Mouse (Mus musculus) kidney, adult 8-10 months (tissue): ENCODE measurements at regions not wholly inside any gene's neighbourhood (a gene's known extent, or its start where the extent isn't known, plus 50 kb on each side); places are given as distances from the start of the nearest gene placed in this dataset.

ENCODE experiments used
- DNase-seq, 2 experiments: peaks; one replicate each; pipeline ENCODE4 v3.0.0; 2022

GRCm38 (mm10) chr5:42364116-42364515, 296.4 kb downstream of the Gm16223 start:
- DNase-seq: peak; percentile 15 to 47

GRCm38 (mm10) chr5:42387959-42388358, 320.2 kb downstream of the Gm16223 start:
- no peak for DNase-seq

DNA sequence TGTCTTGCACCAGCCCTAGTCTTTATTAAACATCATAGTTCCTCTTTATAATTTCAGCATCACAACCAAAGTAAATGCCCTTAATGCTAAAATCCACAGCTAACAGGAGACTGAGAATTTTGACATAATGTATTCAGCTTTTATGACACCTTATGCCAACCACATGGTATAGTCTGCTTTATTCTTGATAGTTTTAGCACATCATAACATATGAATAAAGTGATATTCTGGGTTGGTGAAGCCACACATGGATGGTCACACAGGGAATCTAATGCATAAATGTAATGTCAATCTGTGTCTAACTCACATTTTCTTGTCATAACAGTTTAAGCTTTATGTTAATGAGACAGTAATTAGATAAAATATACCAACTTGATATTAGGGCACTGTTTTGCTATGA, 328.9 kb downstream of the Gm16223 start:
- no peak for DNase-seq

- DNase-seq: no peak
These were observed 342.2 kb downstream of the Gm16223 start for GRCm38 (mm10) chr5:42409981-42410380.

GRCm38 (mm10) chr5:42412296-42412695, 344.5 kb downstream of the Gm16223 start:
- peak in 1 of 2 experiments; percentile 14 for DNase-seq

GRCm38 (mm10) chr5:42425902-42426301, 358.1 kb downstream of the Gm16223 start:
- no peak for DNase-seq

- DNase-seq: no peak
These were observed 365.4 kb downstream of the Gm16223 start for GRCm38 (mm10) chr5:42433147-42433546.

GRCm38 (mm10) chr5:42448644-42449043, 380.9 kb downstream of the Gm16223 start:
- DNase-seq: no peak

GRCm38 (mm10) chr5:42449581-42449980, 381.8 kb downstream of the Gm16223 start:
- peak; percentile 8 to 15 for DNase-seq

DNA sequence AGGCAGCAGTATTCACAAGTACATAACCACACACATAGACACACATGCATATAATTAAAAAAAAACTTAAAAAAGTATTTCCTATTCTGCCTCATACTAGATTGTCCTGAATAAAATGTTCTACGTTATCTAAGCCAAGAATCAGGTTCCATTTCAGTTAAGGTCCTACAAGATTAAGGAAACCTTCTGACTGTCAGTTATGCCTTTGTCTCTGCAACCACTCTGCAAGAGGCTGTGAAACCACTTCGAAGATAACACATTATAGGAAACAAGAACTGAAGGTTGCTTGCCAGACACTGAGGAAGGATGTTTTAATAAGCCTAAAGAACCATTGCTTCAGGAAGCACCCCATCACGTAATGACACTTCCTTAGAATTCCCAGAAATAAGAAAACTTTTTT, 385.9 kb downstream of the Gm16223 start:
- no peak for DNase-seq

DNA sequence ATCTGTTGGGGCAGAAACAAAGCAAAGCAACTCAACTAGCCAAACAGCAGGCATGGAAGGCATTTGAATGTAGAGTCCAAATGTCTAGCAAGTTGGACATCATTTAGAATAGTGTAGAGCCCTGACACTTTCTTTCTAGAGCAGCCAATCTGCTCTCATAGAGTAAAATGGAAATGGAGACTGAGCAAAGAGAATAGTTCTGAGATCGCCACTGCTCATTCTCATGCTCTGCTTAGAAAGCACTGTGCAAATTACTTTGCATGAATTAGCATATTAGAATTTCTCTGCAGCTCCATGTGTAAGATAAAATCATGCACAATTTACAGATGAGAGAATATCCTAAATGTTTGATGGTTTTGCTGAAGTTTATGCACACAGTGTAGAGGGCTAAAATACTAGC, 393.4 kb downstream of the Gm16223 start:
- no peak for DNase-seq

DNA sequence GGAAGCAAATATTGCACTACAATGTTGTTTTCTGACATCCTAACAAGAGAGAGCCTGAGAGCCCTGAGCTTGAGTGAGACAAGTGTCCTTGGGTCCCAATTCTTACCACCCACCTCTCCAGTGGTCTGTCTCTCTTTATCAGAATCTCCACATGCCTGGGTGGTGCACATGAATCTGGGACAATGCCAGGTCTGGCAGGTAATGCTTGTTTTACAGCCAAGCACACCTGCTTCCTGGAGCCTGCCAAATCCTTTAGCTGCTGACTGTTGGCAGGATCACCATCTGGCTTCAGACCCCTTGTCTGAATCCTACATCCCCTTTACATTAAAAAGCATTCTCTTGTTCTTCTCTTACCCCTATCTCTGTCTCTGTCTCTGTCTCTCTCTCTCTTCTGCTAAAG, 397.1 kb downstream of the Gm16223 start:
- no peak for DNase-seq

DNA sequence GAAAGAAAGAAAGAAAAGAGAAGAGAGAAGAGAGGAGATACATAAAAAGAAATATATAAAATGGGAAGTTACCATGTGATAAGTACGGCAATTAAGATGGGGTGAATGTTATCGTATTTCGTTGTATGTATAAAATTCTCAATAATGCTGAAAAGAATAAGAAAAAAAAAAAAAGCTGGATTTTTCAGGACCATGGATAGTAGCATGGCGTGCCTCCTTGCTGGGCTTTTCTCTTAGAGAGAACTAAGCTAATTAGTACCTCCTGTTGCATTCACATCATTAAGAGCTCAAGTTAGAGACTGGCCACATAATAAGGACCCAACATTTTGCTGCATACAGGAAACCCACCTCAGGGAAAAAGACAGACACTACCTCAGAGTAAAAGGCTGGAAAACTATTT, 405.7 kb downstream of the Gm16223 start:
- DNase-seq: no peak

DNA sequence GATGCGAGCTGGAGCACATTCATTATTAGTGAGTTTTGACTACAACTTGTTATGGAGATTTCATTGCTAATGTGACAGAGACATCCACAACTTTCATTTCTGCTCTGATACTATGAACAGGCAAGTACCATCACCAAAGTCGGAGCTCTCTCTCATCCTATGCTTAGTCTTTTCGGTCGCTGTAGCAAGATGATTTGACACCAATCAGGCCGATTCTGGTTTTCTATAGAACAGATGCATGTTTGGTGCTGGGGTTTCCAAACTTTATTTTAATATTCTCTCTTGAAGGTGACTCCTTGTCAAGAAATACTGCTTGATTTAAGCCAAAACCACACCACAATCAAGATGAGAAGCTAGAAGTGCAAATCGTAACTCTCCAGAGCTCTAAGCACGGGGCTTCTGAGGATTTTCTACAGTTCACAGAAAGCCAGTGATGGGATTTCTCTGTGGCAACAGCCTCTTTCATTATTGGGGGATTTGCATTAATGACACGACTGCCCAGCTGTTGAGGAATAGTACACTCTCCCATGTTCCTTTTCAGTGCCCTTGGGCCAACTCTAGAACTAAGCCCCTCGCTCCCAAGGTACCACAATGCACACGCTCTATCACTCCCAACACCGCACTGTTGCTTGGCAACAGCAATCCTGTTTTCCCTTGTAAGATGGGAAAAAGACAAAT, 434.5 kb downstream of the Gm16223 start:
- no peak for DNase-seq

DNA sequence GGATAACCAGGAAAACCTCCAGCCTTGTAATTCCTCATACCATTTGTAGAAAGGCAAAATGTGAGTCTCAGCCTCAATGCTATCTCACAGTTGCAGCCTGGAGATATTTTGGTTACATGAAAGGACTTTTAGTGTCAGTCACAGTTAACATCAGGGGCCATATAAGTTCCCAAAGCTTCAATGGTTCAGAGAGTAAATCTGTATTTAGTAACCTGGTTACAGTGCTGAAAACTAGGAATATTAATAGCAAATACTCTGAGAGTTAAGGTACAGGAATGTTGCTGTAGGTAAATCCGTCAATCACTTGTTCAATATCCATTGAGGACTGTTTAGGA, 435.0 kb downstream of the Gm16223 start:
- DNase-seq: no peak

GRCm38 (mm10) chr5:42509200-42509599, 441.4 kb downstream of the Gm16223 start:
- no peak for DNase-seq

DNA sequence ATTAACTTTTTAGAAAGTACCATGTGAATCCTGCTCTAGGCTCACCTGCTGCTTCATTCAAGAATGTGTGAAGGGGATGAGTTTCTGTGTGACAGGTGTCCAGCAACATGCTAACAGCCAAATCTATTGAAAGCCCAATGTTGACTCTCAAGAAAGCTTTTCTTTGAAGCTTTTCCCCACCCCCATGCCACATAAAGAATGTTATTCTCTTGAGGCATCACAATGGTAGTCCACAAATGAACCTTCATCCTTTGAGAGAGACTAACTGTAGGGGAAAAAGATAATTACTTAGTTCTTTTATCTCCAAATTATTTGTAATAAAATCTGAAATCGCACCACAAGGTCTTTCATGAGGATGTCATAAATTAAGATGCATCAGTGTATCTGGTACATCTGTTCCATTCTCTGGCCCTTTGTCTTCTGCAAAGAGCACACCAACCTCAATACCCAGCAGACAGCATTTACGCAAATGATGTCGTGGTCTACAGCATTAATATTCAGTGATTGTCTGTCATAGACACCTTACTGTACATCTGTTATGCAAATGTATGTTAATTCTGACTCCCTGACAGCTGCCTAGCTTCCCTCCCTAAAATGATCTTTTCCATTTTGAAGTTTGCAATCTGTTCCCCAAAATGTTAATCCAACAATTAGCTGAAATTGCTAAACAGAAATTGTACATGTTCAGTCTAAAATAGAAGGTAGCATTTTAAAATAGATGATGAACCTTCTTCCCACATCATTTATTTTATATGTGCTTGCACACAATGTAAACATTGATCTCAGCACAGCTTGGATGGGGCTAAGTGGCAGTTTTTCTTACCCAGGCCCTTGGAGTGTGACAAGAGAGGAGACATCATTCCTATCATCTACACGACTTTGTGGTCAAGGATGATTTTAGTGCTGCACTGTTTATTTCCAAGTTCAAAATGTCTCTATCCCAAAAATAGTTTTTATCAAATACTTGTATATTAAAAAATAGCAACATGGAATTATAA, 455.7 kb downstream of the Gm16223 start:
- DNase-seq: no peak

GRCm38 (mm10) chr5:42525431-42525830, 457.7 kb downstream of the Gm16223 start:
- DNase-seq: no peak

DNA sequence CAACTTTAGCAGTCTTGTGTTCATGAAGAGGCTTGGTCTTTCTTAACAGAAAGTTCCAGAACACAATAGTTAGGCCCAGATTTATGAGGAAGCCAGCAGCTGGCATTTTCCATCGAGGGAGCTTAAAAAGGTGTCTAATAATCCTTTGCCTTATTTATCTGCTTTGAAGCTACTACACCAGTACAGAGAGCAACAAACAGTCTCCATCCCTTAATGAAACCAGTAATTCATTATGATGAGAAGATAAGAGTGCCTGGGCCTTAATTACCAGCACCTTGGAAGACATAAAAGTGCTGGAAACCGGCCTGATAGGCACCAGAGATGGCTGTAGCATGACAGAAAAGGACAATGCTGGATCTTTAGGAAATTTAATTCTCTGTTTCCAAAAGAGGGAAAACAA, 492.8 kb downstream of the Gm16223 start:
- DNase-seq: no peak

DNA sequence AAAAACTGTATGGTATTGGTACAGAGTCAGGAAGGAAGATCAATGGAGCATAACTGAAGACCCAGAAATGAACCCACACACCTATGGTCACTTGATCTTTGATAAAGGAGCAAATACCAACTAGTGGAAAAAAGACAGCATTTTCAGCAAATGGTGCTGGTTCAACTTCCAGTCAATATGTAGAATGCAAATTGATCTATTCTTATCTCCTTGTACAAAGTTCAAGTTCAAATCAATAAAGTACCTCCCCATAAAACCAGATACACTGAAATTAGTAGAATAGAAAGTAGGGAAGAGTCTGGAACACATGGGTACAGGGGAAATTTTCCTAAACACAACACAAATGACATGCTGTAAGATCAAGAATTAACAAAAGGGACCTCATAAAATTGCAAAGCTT, 495.6 kb downstream of the Gm16223 start:
- no peak for DNase-seq

- no peak for DNase-seq
These were observed 508.2 kb downstream of the Gm16223 start for GRCm38 (mm10) chr5:42575971-42576370.

GRCm38 (mm10) chr5:42578208-42578844, 510.6 kb downstream of the Gm16223 start:
- no peak for DNase-seq

DNA sequence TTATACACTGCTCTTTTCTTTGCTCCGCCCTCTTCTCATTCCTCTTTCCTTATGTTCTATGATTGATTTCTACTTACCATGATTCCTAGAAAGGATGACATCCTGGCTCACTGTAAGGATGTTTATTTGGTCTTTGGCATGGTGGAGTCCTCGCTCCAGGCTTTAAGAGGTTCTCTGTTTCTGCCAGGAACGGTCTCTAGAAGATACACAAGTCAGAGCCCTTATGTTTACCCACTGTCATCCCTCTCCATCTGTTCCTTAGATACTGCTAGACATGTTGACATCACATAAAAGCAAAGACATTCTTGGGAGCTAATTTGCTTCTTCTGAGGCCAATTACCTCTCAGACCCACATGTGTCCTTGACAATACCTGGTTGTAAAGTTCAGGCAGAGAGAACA, 552.9 kb downstream of the Gm16223 start:
- no peak for DNase-seq
